Mouse (Mus musculus) thymus, postnatal 14 days (tissue): ENCODE measurements at regions not wholly inside any gene's neighbourhood (a gene's known extent, or its start where the extent isn't known, plus 50 kb on each side); places are given as distances from the start of the nearest gene placed in this dataset.
"Not testable (repeated sequence)": the region's sequence is repeated elsewhere in the genome, so short reads cannot be mapped to it uniquely, and the experiment has no call there.

Experiments
- DNase-seq: peaks from one replicate; pipeline ENCODE4 v3.0.0; 2021

DNA sequence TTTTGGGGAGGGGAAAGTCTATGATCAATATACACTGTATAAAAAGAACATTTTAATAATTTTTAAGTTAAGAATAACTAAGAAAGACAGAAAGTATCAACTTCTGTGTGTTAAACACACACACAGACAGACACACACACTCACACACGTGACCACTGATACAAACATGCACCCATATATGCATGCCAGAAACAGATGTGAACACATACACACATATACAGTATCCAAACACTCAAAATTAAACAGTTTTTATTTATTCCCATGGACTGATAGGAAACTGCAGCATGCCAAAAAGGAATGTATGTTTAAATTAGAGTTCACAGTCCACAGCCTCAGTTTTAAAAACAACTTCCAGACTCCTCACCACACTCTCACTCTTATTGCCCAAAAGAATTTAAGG, 203.4 kb upstream of the Tbl1x start:
- DNase-seq, result no peak

DNA sequence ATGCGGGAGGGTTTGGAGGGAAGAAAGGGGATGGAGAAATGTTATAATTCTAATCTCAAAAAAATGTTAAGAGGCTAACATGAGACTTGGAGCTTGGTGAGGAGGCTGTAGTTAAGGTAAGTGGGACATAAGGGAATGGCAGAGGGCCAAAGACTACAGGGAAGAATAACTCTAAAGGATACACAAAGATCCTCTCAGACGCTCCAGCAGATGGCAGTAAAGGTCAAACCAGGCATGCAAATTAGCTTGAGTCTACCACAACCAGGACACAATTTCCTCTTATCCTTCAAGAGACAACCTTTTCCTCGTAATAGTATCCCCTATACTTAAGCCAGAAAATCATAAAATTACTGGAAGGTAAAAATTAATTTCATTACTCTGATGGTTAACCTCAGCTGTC, 196.4 kb upstream of the Tbl1x start:
- DNase-seq, result peak; percentile 30

DNA sequence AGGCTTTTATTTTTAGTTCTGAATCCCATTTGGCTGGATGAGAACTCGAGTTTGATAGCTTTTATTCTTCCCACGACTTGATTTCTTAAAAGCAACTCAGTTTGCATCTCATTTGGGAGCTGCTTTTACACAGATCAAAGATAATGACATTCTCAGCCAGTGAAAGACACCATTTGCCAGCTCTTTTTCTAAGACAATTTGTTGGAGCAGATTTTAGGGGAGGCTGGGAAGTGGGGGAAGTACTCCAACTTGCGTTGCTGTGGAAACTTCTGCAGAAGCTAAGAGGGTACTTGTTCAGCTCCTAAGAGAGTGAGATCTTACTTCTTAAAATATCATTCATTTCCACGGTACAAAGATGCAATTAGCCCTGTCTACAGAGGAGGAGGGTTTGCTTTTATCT, 187.2 kb upstream of the Tbl1x start:
- no peak for DNase-seq

DNA sequence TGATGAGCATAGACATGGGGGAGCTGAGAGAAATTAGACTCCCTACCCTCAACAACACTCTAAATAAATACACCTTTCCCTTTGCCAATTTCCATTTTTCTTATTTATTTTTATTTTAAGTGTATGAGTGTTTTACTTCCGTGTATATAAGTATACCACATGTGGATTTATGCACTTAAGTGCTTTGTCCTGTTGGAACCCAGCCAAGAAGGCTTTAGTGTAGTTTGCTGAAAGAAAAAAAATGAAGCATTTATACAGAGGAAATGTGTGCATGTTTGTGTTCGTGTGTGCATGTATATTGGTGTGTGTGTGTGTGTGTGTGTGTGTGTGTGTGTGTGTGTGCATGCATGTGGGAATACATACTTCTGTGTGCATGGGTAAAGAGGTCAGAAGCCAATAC, 157.6 kb upstream of the Tbl1x start:
- DNase-seq, result no peak

DNA sequence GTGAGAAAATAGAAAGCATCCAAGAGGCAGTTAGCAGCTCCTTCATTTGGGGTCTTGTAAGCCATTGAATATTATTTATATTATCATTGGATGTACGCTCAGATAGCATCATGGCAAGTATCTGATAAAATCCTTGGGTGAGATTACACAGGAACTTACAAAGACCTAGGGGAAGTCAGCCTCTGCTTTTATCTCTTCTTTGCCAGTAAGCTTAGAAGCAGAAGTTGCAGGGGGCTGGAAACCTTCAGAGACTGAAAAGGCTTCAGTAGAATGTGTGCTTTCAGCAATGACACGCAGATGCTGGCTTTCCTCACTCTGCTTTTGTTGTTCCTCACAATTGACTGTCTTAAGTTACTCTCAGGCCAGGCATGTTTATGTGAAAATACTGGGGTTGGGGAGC, 150.3 kb upstream of the Tbl1x start:
- no peak for DNase-seq

DNA sequence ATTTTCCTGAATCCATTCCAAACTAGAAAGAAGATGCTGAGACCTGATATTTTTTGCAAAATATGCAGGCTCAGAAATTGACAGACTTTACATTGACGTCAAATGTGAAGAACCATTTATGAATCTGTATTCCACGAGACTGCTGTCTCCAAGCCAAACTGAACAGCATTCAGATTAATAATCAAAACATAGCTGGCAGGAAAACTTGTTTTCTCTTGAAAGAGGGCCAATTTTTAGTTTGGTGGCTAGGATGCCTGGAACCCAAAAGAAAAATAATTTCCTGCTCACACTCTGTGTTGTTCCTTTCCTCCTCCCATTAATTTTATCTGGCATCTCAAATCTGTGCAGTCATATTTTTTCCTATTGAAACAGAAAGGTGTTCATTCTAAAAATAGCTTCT, 149.7 kb upstream of the Tbl1x start:
- DNase-seq, result no peak

DNA sequence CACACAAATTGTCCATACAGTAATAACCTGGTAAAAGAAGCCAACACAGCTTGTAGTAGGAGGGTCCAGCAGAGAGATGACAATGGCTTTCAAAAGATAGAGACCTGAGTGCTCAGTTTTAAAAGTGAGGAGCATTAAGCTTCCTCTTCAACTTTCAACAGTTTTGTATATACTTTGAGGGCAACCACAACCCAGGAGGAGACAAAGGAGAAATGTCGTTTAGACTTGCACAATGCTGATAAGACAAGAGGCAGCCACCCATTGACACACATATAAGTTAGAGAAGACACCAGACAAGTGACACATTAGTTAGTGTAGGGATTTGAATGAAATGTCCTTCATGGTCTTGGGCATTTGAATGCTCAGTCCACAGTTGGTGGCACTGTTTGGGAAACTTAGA, 147.2 kb upstream of the Tbl1x start:
- DNase-seq, result no peak

DNA sequence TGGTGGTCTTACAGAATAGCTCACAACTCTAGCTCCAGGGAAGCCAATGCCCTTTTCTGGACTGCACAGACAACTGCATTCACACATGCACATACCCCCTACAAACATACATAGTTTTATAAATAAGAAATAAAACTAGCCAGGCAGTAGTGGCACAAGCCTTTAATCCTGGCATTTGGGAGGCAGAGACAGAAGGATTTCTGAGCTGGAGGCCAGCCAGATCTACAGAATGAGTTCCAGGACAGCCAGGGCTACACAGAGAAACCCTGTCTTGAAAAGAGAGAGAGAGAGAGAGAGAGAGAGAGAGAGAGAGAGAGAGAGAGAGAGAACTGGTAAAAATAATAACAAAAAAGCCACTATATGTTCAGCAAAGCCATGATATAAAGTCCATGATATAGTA, 143.5 kb upstream of the Tbl1x start:
- DNase-seq, result no peak

DNA sequence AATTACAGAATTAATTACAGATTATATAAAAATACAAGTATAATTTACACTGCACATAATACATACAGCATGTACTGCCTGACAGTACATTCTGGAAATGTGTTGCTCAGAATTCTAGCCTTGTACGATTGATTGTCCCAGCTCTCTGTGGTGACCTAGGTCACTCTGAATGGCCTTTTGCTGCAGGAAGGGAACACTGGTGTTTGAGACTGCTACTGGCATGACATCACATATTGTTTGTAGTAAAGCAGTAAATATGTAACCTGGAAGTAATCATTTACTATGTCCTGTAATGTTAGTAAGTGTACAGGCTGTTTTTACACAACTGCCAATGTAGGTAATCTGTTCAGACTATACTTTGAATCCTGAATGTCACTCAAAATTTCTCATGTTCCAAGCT, 123.5 kb upstream of the Tbl1x start:
- DNase-seq, result no peak

DNA sequence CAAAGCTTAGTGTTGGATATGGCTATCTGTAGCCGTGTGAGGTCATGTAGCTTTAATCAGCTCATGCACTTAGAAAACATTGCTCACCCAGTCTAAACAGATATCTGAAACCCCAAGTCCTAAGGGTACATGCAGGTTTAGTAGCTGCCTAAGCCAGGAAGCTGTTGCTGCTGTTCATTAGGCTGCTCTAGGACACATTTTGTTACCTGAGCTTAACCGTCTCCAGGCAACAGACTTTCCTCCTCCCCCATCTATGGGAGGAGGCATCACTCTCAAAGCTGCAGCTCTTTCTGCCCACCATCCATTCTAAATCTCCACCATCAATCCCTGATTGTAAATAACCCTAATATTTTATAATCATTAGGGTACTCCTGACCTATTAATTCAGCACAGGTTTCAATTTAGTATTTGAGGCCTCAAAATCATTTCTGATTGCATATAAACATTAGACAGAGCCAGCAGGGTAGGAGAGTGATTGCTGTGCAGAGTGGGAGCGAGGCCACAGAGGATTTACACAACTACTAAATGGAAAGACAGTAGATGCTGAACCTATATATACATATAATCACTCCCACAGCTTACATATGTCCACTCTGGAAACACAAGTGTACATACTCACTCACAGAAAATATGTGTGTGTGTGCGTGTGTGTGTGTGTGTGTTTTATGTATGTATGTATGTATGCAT, 118.9 kb upstream of the Tbl1x start:
- no peak for DNase-seq

DNA sequence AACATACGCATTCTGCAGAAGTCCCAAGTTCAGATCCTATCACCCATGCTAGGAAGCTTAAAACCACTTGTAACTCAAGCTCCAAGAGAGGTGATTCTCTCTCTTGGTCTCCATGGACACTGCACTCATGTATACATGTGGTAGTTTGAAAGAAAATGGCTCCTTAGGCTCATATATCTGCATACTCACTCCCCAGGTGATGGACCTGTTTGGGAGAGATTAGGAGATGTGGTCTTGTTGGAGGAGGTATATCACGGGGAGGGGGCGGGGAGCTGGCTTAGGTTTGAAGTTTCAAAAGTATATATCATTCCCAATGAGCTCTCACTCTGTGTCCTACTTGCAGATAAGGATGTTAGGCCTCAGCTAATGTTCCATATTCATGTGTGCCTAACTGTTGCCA, 103.9 kb upstream of the Tbl1x start:
- DNase-seq, result no peak

DNA sequence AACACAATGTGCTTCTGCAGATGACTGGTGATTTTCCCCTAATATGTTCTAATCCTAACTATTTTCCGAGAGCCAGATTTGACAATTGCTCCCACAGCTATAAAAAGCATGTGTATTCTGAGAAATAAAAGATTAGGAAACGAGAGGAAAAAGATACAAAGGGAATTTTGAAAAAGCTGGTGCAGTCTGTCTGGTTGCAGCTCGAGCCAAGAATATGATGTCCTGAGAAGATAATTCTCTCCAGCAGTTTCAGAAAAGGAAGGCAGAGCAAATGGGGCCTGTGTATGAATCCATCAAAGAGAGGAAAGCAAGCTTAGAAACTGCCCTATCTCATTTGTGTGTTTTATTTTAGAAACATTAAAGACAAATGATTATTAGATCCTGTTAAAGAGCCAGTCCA, 102.9 kb upstream of the Tbl1x start:
- no peak for DNase-seq

DNA sequence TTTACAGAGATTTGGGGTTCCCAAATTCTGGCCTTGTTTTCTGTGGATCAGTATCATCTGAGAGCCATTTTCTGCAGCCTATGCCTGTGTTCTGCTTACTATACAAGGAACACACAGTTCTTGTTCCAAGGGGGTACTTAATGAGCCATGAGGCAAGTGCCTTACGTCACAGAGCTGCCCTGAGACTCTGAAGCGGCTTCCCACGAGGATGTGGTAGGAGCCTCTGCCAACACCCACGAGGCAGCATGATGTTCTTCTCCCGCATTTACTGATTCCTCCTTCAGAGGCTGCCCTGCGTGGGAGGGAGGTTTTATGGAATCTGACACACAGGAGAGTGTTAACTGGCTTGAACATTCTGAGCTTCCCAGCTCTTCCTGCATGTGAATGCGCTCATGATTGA, 101.4 kb upstream of the Tbl1x start:
- DNase-seq, result no peak

DNA sequence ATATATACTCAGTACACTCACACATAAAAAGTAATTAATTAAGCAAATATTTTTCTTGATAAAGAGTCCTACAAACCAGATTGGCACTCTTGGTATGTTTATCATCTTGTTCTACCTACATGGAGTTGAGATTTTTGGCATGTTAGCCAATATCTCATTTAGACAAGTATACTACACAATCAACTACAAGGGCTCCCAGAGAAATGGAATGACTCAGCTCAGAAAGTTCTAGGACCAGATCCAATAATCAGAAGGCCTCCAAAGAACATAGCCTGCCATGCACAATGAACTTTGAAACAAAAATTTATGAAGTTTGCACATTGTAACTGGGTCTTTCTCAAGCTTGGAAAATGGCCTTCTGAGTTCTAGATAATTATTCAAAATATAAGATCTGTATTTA, 100.0 kb upstream of the Tbl1x start:
- DNase-seq, result no peak

DNA sequence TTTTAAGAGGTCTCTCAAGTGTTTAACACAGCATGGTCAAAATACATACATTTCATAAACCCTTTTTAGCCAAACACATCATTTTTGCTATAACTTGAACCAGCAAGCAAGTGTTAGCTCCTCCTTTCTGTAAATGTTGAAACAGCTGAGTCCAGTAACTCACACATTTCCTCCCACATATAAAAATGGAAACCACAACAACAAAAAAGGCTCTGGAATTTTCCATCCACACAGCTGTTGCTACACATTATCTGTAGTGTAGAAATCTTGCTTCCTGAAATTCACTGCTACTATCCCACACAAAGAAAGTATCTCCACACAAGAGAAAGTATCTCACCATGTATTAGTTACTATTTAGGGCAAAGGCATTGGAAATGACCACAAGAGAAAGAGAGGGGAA, 96.7 kb upstream of the Tbl1x start:
- no peak for DNase-seq

DNA sequence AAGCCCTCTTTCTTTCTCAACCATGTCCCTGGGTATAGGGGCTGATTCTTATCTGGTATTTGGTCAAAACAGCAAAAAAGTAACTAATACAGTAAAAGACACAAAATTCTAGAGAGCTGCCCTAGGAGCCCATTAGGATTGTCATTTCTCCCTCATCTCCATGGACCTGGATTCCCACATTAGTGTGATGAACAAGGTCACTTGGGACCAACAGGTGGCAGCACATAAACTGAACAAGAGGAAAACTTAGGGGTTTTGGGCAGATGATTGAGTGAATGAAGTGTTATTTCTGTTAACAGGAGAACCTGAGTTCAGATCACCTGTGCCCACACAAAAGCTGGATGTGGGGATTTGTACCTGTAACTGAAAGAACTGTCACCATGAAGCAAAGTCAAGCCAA, 93.0 kb upstream of the Tbl1x start:
- DNase-seq, result peak; percentile 31

DNA sequence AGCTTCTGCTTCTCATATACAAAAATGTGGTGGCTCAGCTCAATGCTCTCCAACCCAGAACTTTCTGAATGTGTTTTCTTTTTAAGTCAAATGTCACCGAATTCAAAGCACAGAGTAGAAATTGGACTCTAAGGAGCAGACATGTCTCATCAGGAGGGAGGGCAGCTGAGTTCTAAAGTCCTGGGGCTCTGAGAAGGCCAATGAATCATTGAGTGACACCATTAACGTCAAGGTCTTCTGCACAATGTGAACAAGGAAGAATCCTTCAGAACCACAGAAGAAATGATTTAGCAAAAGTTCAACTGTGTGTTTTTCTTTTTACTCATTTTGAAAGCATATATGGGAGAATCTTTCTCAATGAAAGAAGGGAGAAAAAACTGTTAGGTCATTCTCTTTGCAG, 88.6 kb upstream of the Tbl1x start:
- no peak for DNase-seq

DNA sequence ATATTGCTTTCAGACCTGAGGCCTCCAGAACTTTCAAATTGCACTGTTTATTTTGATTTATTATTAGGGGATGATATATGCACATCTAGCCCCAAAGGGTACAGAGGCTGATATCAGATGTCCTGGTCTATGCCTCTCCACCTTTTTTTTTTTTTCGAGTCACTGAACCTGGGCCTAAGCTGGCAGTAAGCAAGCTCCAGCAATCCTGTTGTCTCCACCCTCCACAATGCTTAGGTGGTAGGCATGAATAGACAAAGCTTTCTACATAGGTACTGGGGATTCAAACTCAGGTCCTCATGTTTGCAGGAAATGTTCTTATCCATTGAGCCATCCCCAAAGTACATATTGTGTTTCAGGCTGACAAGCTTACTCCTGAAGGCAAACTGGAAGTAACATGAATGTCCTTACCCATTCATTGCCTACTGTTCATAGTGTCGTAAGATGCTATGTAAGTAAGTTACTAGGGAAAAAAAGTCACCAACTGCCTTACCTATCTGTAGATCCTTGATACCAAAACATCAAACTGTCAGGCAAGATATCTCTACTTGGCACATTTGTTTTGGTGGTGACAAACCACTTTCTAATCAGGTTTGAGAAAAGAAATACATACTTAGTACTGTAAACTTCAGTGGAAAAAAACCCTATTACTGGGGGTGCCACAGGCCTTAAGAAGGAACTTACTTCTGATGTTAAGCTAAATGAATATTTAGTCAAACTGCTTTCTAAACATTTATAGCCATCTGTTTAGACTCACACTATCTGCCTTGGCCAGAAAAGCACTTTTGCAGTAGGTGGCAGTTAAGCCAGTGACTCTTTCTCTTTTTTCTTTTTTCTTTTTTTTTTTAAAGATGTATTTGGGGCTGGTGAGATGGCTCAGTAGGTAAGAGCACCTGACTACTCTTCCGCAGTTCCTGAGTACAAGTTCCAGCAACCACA, 85.8 kb upstream of the Tbl1x start:
- DNase-seq, result no peak

DNA sequence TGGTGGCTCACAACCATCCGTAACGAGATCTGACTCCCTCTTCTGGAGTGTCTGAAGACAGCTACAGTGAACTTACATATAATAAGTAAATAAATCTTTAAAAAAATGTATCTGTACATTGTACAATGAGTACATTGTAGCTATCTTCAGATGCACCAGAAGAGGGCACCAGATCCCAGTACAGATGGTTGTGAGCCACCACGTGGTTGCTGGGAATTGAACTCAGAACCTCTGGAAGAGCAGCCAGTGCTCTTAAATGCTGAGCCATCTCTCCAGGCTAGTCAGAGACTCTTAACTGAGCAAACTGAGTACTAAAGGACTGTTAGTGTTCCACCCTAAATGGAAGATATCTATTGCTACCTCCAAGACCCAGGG, 85.1 kb upstream of the Tbl1x start:
- DNase-seq, result not testable (repeated sequence)

DNA sequence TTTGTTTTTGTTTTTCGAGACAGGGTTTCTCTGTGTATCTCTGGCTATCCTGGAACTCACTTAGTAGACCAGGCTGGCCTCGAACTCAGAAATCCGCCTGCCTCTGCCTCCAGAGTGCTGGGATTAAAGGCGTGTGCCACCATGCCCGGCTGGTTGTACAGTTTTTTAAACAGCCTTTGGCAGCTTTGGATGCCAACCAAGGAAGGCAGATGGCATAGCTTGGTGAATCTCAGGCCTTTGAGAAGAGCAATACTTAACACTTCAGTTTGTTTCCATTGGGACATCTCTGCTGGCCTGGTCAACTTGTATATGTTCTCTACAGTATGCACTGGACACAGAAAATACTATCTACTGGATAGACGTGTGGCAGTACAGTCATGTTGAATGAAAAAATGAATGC, 84.0 kb upstream of the Tbl1x start:
- DNase-seq, result not testable (repeated sequence)

DNA sequence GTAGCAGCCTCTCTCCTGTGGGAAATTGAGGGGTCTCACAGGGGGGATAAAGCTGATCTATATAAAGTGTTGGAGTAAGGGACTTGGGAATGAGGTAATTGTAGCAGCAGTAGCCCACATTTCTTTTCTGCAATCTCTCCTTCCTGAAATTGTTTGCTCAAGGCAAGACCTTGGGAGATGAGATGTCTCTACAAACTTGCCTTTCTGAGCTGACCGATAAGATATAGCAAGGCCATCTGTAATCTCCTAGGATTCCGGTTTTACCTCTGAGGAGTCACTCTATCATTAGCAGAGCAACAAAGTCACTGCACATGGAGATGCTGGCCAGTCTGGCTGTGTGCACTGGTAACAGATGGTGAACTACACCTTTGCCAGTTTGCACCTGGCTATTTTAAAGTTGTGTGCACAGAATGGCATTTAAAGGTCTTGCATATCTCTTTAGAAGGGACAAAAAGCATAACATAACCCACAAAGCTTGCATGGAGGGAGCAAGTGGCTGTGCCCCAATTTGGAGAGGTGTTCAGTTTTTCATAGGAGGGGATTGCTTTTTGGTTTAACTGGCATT, 78.7 kb upstream of the Tbl1x start:
- no peak for DNase-seq

DNA sequence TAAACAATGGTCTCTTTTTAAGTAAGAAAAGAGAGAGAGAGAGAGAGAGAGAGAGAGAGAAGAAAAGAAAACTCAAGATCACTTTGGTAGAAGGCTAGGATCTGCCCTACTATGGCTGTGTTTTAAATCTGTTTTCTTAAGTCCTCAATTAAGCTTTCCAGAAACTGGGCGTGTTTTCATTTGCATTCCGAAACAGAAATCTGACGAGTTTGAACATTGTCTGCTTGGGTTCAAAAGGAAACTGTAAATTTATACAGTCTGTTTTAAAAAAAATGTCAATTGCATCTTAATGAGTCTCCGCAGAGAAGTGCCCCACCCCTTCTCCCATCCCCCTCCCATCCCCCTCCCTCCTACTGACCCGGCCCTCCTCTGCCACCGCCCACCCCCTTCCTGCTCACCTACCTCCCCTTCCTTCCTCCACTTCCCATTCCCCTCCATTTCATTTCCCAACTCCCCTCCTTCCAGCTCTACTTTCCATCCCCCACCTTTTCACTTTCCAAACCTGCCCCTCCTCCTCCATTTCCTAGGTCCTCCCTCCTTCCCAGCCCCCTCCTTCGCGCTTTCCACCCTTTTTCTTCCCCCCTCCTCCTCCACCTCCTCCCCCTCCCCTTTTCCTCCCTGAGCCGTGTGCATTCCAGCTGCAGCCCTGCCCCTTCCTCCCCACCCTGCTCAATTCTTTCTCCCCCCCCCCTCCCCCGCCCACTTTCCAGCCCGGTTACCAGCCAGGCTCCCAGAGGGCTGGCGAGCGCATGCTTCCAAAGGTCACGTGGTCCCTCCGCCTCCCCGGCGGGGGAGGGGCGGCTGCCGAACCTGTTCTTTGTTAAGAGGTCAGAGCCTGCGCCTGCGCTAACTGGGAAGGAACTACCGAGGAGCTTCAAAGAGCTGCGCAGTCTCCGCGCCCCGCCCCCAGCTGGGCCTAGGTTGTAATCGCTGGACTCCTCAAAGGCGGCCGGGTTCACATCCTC, 77.7 kb upstream of the Tbl1x start:
- DNase-seq, result peak; percentile 95

DNA sequence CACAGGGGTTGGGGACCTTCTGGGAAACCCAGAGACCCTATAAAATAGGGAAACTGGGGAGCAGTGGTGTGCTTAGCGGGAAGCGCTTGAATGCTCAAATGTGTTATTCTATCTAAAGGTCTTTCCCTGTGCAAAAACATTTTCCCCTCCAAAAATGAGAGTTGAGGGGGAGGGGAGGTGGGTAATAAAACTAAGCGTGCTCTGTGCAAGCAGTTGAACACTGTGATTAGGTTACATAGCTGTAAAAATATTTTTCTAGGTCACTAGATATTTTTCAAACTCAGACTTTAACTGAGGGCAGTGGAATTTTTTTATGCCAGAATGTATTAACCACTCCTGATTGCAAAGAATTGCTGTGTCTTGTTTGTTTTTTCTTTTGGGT, 77.0 kb upstream of the Tbl1x start:
- no peak for DNase-seq
